Mouse (Mus musculus): Measurements from ENCODE around the gene Myo19. TPM values are rescaled to one million over a fixed set of nuclear protein-coding genes. Genes with fewer than 3 reads are reported as not detected.

Myo19 gene
- polyA plus RNA-seq, 1 experiment, result 1.2 TPM

DNA sequence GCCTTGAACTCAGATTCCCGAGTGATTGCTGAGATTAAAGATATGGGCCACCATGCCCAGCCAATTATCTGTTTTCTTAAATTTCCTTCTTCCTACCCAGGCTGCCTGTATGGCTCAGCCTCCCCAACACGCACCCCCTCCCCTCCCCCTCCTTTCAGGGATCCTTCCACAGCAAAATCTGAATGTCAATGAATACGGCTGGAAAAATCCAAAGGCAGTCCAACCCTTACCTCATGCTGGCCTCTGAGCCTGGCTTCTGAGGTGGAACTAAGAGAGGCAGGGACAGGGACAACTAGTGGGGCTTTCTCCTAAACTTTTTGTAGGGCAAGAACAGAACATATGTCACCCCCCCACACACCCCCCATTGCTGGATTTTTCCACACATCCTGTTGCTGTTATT, 68.2 kb downstream of the Myo19 start:
- TF ChIP-seq GATA1 (IDR thresholded peaks at IDR 0.05; ENCODE audit: low read length) (no peak), TAL1 (IDR thresholded peaks at IDR 0.05; ENCODE audit: low read length) (no peak)
- Histone ChIP-seq H3K27me3 (ENCODE audit: control insufficient read depth) (peaks cover 32% of the 10 kb centered on the region), H3K9me3 (ENCODE audit: control insufficient read depth, low read length) (no peaks in the 10 kb centered on the region)

DNA sequence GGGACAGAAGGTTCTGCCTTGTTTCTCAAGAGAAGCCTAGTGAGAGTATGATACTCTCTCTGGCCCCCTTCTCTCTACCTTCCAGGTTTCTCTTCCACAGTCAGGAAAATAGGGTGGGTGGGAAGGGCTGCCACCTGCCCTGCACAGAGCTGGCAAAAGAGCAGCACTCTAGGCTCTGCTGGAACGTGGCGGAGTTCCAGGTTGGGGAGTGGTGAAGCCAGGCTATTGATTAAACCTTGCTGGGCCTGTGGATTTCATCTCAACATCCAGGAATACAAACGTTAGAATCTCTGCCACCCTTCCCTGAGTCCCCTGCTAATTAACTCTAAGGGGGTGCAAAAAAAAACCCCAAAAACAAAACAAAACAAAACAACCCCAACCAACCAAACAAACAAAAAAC, 68.6 kb downstream of the Myo19 start:
- no peak overlapping the region for H3K4me3 ChIP-seq (replicated peaks)
- H3K36me3 ChIP-seq (ENCODE audit: control insufficient read depth), result no peaks in the 10 kb centered on the region
- peaks cover 28% of the 10 kb centered on the region for H3K27me3 ChIP-seq (ENCODE audit: control insufficient read depth)
- no peaks in the 10 kb centered on the region for H3K9me3 ChIP-seq (ENCODE audit: control insufficient read depth, low read length)
- H3K4me1 ChIP-seq (ENCODE audit: control insufficient read depth), result no peaks in the 10 kb centered on the region
- TF ChIP-seq TAL1 (IDR thresholded peaks at IDR 0.05; ENCODE audit: low read length), result no peak
- no peak for TF ChIP-seq GATA1 (IDR thresholded peaks at IDR 0.05; ENCODE audit: low read length)

More for the DNA sequence above, 68.2 kb downstream of the Myo19 start:
- H3K4me1 ChIP-seq (ENCODE audit: control insufficient read depth), result no peaks in the 10 kb centered on the region
- H3K36me3 ChIP-seq (ENCODE audit: control insufficient read depth), result no peaks in the 10 kb centered on the region
- H3K4me3 ChIP-seq (replicated peaks), result no peak overlapping the region

DNA sequence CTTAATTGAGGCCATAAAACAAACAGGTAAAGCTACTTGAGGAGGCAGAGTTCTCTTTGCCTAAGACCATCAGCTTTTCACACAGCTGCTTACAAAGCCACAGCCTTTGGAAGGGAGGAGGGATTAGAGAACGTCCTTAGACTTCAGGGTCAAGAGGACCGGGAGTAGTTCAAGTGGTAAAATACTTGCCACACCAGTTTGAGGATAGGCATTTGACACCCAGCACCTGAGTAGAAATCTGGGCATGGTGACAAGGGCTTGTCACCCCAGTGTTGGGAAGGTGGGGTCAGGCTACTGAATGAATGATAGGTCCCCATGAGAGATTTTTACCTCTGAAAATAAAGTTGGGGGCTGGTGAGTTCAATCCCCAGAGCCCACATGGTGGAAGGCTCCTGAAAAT, 72.7 kb downstream of the Myo19 start:
- TF ChIP-seq TAL1 (IDR thresholded peaks at IDR 0.05; ENCODE audit: low read length), result no peak
- TF ChIP-seq GATA1 (IDR thresholded peaks at IDR 0.05; ENCODE audit: low read length), result no peak
- H3K9me3 ChIP-seq (ENCODE audit: control insufficient read depth, low read length), result peaks cover 1% of the 10 kb centered on the region; the same call in 1 of the 2 replicates
- no peaks in the 10 kb centered on the region for H3K36me3 ChIP-seq (ENCODE audit: control insufficient read depth)
- peaks cover 25% of the 10 kb centered on the region for H3K27me3 ChIP-seq (ENCODE audit: control insufficient read depth)
- H3K4me3 ChIP-seq (replicated peaks), result no peak overlapping the region
- no peaks in the 10 kb centered on the region; the same call in 1 of the 2 replicates for H3K4me1 ChIP-seq (ENCODE audit: control insufficient read depth)

DNA sequence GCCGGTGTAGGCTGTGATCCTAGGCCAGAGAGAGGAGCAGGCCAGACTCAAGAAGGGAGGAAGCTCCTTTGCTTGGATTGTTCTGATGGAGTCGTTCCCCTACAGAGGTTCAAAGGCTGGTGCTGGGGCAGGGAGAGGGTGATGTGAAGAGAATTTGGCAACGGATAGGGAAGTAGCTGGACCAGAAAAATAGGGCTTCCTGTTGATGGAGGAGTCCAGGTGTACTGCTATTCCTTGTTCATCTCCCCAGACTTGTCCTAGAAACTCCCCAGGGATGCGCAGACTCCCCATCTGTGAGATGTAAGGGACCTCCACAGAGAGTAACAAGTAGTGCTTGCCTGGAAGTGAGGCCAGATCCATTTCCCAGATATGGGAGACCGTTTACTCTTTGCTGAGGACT, 76.5 kb downstream of the Myo19 start:
- Histone ChIP-seq H3K4me1 (ENCODE audit: control insufficient read depth) (no peaks in the 10 kb centered on the region; the same call in 1 of the 2 replicates), H3K9me3 (ENCODE audit: control insufficient read depth, low read length) (peaks cover 5% of the 10 kb centered on the region; the same call in 1 of the 2 replicates), H3K27me3 (ENCODE audit: control insufficient read depth) (peaks cover 59% of the 10 kb centered on the region), H3K4me3 (replicated peaks) (no peak overlapping the region), H3K36me3 (ENCODE audit: control insufficient read depth) (no peaks in the 10 kb centered on the region)
- TF ChIP-seq GATA1 (IDR thresholded peaks at IDR 0.05; ENCODE audit: low read length), result no peak
- TF ChIP-seq TAL1 (IDR thresholded peaks at IDR 0.05; ENCODE audit: low read length), result no peak

DNA sequence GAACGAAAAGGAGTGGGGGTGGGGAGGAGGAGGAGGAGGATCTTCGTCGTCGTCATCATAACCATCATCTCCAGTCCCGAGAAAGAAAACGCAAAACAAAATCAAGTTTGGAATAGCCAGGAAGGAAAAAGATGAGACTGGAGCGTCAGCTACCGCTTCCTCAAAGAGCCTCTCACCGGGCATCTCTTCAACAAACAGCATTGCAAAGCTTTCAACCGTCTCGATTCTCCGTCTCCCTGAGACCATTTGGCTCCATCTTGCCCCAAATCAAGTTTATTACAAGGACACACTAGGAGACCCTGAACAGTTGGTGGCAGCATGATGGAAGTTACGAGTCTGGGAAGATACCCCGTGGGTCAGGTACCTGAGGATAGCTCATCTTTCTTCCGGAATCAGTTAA, 77.2 kb downstream of the Myo19 start:
- Histone ChIP-seq H3K27me3 (ENCODE audit: control insufficient read depth) (peaks cover 61% of the 10 kb centered on the region), H3K4me1 (ENCODE audit: control insufficient read depth) (no peaks in the 10 kb centered on the region; the same call in 1 of the 2 replicates), H3K36me3 (ENCODE audit: control insufficient read depth) (no peaks in the 10 kb centered on the region), H3K4me3 (replicated peaks) (no peak overlapping the region), H3K9me3 (ENCODE audit: control insufficient read depth, low read length) (peaks cover 5% of the 10 kb centered on the region; the same call in 1 of the 2 replicates)
- TF ChIP-seq GATA1 (IDR thresholded peaks at IDR 0.05; ENCODE audit: low read length) (no peak), TAL1 (IDR thresholded peaks at IDR 0.05; ENCODE audit: low read length) (no peak)

DNA sequence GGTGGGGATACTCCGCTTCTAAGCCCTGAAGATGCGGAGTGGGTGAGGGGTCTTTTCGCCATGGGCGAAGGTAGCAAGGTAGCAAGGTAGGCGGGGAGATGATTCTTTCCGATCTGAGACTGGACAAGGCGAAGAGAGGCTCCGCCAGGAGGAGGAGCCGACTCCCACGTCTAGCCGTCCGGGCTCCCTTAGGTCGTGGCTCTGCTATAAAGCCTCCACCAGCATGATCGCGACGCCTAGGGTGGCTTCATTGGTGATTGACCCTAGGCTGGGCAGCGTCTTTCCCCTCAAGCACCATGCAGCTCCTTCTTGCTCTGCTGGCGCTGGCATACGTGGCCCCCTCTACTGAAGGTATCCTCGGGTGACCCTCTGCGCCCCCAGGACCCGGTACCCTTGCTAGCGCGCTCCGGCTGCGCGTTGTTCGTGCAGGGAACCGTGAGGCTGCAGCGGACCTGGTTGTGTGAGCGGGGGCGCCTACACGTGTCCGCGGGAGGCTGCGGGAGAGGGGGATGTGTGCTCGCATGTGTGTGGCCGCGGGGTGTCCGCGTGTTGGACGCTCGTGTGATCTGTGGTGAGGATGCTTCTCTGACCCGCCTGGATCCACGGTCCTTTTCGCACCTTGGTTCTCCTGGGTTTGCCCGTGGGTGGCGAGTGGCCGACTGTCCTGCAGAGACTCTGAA, 77.8 kb downstream of the Myo19 start, which contains the start of gene Car4:
Gene Car4, plus strand, starts transcription at position 196 of the 680 bp plus-strand sequence.
- TF ChIP-seq TAL1 (IDR thresholded peaks at IDR 0.05; ENCODE audit: low read length) (no peak), GATA1 (IDR thresholded peaks at IDR 0.05; ENCODE audit: low read length) (no peak)
- Histone ChIP-seq H3K4me1 (ENCODE audit: control insufficient read depth) (no peaks in the 10 kb centered on the region; the same call in 1 of the 2 replicates), H3K4me3 (replicated peaks) (no peak within 1 kb of the TSS), H3K27me3 (ENCODE audit: control insufficient read depth) (peaks cover 61% of the 10 kb centered on the region), H3K36me3 (ENCODE audit: control insufficient read depth) (no peaks in the 10 kb centered on the region), H3K9me3 (ENCODE audit: control insufficient read depth, low read length) (peaks cover 5% of the 10 kb centered on the region; the same call in 1 of the 2 replicates)

DNA sequence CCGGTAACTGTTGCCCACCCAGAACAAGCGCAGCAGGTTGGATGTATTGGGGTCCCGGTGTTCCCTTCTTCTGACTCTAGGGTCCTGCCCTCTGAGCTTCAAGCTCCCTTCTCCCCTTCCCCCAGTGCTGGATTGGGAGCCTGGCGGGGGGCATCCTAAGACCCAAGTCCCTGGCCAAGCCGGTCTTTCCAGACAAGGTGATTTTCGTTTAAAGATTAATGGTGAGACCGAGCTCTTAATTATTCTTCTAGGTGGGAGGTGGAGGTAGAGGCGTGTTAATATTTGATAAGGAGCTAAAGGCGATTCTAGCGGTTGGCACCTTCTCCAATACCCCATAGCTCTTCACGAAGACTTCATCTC, 78.3 kb downstream of the Myo19 start:
- no peaks in the 10 kb centered on the region for H3K36me3 ChIP-seq (ENCODE audit: control insufficient read depth)
- H3K27me3 ChIP-seq (ENCODE audit: control insufficient read depth), result peaks cover 61% of the 10 kb centered on the region
- TF ChIP-seq TAL1 (IDR thresholded peaks at IDR 0.05; ENCODE audit: low read length) (no peak), GATA1 (IDR thresholded peaks at IDR 0.05; ENCODE audit: low read length) (no peak)
- peaks cover 5% of the 10 kb centered on the region; the same call in 1 of the 2 replicates for H3K9me3 ChIP-seq (ENCODE audit: control insufficient read depth, low read length)
- no peak overlapping the region for H3K4me3 ChIP-seq (replicated peaks)
- H3K4me1 ChIP-seq (ENCODE audit: control insufficient read depth), result no peaks in the 10 kb centered on the region; the same call in 1 of the 2 replicates

DNA sequence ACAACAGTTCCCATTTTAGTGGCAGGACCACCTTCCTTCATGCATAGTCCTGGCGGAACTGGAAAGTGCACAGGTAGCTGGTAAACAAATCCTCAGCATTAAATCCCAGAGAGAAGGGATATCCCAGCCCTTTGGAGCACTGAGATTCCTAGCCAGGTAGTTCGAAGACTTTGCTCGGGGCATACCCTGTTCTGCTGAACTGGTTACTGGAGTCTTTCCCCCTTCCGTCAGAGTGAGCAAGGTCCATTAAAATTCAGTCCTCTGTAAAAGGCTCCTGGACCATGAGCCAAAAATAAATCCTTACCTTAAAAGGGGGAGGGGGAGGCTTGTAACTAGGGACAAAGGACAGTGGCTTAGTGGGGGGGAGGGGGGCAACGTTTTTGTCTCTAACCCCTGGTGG, 79.2 kb downstream of the Myo19 start:
- Histone ChIP-seq H3K36me3 (ENCODE audit: control insufficient read depth) (no peaks in the 10 kb centered on the region), H3K4me3 (replicated peaks) (no peak overlapping the region), H3K4me1 (ENCODE audit: control insufficient read depth) (no peaks in the 10 kb centered on the region; the same call in 1 of the 2 replicates), H3K27me3 (ENCODE audit: control insufficient read depth) (peaks cover 61% of the 10 kb centered on the region), H3K9me3 (ENCODE audit: control insufficient read depth, low read length) (peaks cover 5% of the 10 kb centered on the region; the same call in 1 of the 2 replicates)
- TF ChIP-seq GATA1 (IDR thresholded peaks at IDR 0.05; ENCODE audit: low read length), result no peak
- TF ChIP-seq TAL1 (IDR thresholded peaks at IDR 0.05; ENCODE audit: low read length), result no peak

DNA sequence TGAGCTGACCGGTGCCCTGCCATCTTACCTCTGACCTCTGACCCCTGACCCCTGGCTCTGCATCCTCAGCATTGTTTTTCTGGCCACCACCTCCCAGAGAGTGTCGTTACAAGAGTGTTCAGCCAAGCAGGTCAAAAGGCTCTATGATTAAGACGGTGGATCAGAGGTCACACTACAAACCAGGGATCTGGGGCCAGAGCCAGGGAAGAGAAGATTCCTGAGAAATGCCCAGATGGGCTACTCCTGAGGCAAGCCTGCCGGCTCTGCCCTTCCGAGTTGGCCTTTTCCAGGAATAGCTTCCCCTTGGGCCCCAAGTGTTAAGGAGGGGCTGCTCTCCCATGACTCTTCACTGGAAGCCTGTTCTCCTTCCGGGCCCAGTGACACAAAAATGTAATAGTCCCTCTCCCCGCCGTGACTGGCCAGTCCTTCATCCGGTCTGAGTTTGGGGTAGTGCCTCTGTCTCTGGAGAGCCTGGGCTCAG, 79.8 kb downstream of the Myo19 start:
- Histone ChIP-seq H3K4me1 (ENCODE audit: control insufficient read depth) (peaks cover 2% of the 10 kb centered on the region), H3K9me3 (ENCODE audit: control insufficient read depth, low read length) (peaks cover 5% of the 10 kb centered on the region; the same call in 1 of the 2 replicates), H3K27me3 (ENCODE audit: control insufficient read depth) (peaks cover 61% of the 10 kb centered on the region), H3K36me3 (ENCODE audit: control insufficient read depth) (no peaks in the 10 kb centered on the region), H3K4me3 (replicated peaks) (no peak overlapping the region)
- TF ChIP-seq TAL1 (IDR thresholded peaks at IDR 0.05; ENCODE audit: low read length) (no peak), GATA1 (IDR thresholded peaks at IDR 0.05; ENCODE audit: low read length) (no peak)

Measured in erythroblast, embryonic 14.5 days (primary cell).